Mouse (Mus musculus) limb, embryonic 13.5 days (tissue): ENCODE measurements around the gene Rhbdf2. TPM values are rescaled to one million over a fixed set of nuclear protein-coding genes. Genes with fewer than 3 reads are reported as not detected.

Experiments used
- ATAC-seq: fragments of 200-750 bp; cut with Nextera tagmentation; 2 replicates; pipeline ENCODE4 v1.8.0; 2017; ENCODE audit warnings: low read depth, moderate number of reproducible peaks, moderate TSS enrichment; ENCODE audit not compliant: low FRiP score
- H3K27ac ChIP-seq: fragments of 300-500 bp; sonication (generic); 2 replicates; pipeline ENCODE4 v1.5.1; 2015; ENCODE audit warnings: inconsistent platforms, mild to moderate bottlenecking, moderate library complexity
- H3K27me3 ChIP-seq: fragments of 300-500 bp; sonication (generic); 2 replicates; pipeline ENCODE4 v1.6.1; 2015; ENCODE audit warnings: mild to moderate bottlenecking, inconsistent platforms
- H3K36me3 ChIP-seq: fragments of 300-500 bp; sonication (generic); 2 replicates; pipeline ENCODE4 v1.6.1; 2015; ENCODE audit warnings: inconsistent platforms, mild to moderate bottlenecking, moderate library complexity
- H3K4me1 ChIP-seq: fragments of 300-500 bp; sonication (generic); 2 replicates; pipeline ENCODE4 v1.6.1; 2015; ENCODE audit warnings: inconsistent platforms
- H3K4me2 ChIP-seq: fragments of 300-500 bp; sonication (generic); replicated peaks from 2 replicates; pipeline ENCODE4 v1.6.1; 2015; ENCODE audit warnings: inconsistent platforms, mild to moderate bottlenecking, moderate library complexity
- H3K4me3 ChIP-seq: fragments of 300-500 bp; sonication (generic); 2 replicates; pipeline ENCODE4 v1.5.1; 2015; ENCODE audit warnings: moderate library complexity, mild to moderate bottlenecking, inconsistent platforms
- H3K9ac ChIP-seq: fragments of 300-500 bp; sonication (generic); 2 replicates; pipeline ENCODE4 v1.6.1; 2015; ENCODE audit warnings: mild to moderate bottlenecking, inconsistent platforms
- H3K9me3 ChIP-seq: fragments of 300-500 bp; sonication (generic); 2 replicates; pipeline ENCODE4 v1.6.1; 2016; ENCODE audit warnings: inconsistent platforms
- WGBS: fragments of 180-500 bp; shearing (Covaris S2); methylation state at CpG from one replicate; pipeline ENCODE4 v1.1.7; 2015; 5-methylcytosine and 5-hydroxymethylcytosine counted together
- polyA plus RNA-seq: library from polyadenylated mRNA; unstranded; fragments of >200 nt; fragmentation: Nextera tagmentation; extraction: Ambion mirVana; gene quantifications from 2 replicates; pipeline ENCODE4 v1.2.1, GENCODE M21; 2015

Rhbdf2 gene
- polyA plus RNA-seq, 1 experiment from 2014 or later = 5.1 TPM

- peaks cover 46% of the 10 kb centered on the region for H3K36me3 ChIP-seq
- peaks cover 32% of the 10 kb centered on the region for H3K4me1 ChIP-seq
- H3K4me2 ChIP-seq = no peak overlapping the region
- no peak overlapping the region for H3K27ac ChIP-seq
- no peaks in the 10 kb centered on the region for H3K9me3 ChIP-seq
- no peak for ATAC-seq
- no peaks in the 10 kb centered on the region for H3K27me3 ChIP-seq
- 89% methylated on average over 11 of the region's 11 CpGs for WGBS
- no peak overlapping the region for H3K4me3 ChIP-seq
- H3K9ac ChIP-seq = no peak overlapping the region
Observed at GRCm38 (mm10) chr11:116549273-116550038, 77.4 kb downstream of the Rhbdf2 start.

DNA sequence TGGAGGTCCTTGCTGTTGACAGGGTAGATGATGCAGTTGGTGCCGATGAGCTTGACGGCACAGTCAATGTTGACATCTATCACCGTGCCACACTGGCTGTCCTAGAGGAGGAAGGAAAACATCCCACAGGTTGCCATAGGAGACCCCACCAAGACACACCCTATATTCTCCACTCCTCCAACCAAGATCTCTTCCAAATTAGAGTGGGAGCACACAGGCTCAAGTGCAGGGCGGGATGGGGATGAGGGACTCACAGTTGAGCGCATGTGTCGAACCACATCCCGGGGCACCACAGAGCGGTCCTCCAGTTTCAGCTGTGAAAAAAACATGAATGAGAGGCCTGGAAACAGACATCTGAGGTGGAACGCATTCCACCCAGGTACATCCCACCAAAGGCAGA is 78.0 kb downstream of the Rhbdf2 start:
- Histone ChIP-seq H3K36me3 (peaks cover 53% of the 10 kb centered on the region), H3K4me2 (no peak overlapping the region), H3K9ac (no peak overlapping the region), H3K27me3 (no peaks in the 10 kb centered on the region), H3K4me3 (no peak overlapping the region), H3K27ac (no peak overlapping the region), H3K4me1 (peaks cover 29% of the 10 kb centered on the region), H3K9me3 (no peaks in the 10 kb centered on the region)
- ATAC-seq = no peak
- 94% methylated on average over 9 of the region's 9 CpGs for WGBS

Other genes starting within 250 kb of the Rhbdf2 start
- gene Rnf157, start 214.0 kb downstream of the Rhbdf2 start, polyA plus RNA-seq = 18.6 and 18.7 TPM in 2 replicates
- gene Ubald2, start 192.9 kb downstream of the Rhbdf2 start, polyA plus RNA-seq = 28.2 and 30.2 TPM in 2 replicates
- gene Qrich2, start 160.8 kb downstream of the Rhbdf2 start, polyA plus RNA-seq = 0.17 and 0.24 TPM in 2 replicates
- 189 and 199 TPM in 2 replicates for gene Prpsap1, start 132.8 kb downstream of the Rhbdf2 start, polyA plus RNA-seq
- 2.3 and 2.9 TPM in 2 replicates for gene Sphk1, start 96.1 kb downstream of the Rhbdf2 start, polyA plus RNA-seq
- 10.3 and 12.1 TPM in 2 replicates for gene Ube2o, start 45.6 kb downstream of the Rhbdf2 start, polyA plus RNA-seq
- not detected in 2 replicates for gene Aanat, start 40.6 kb downstream of the Rhbdf2 start, polyA plus RNA-seq
- gene Prcd, start 26.5 kb upstream of the Rhbdf2 start, polyA plus RNA-seq = 0.56 and 0.83 TPM in 2 replicates
- gene Cygb, start 27.3 kb upstream of the Rhbdf2 start, polyA plus RNA-seq = 6.0 and 7.2 TPM in 2 replicates
- gene St6galnac1, start 148.5 kb upstream of the Rhbdf2 start, polyA plus RNA-seq = not detected in 2 replicates
- gene Mxra7, start 201.0 kb upstream of the Rhbdf2 start, polyA plus RNA-seq = 17.1 and 20.2 TPM in 2 replicates
- gene Mettl23, start 216.3 kb upstream of the Rhbdf2 start, polyA plus RNA-seq = 72.2 and 79.0 TPM in 2 replicates
- gene Jmjd6, start 216.4 kb upstream of the Rhbdf2 start, polyA plus RNA-seq = 76.6 and 82.6 TPM in 2 replicates
- 44.3 and 44.8 TPM in 2 replicates for gene Mfsd11, start 225.4 kb upstream of the Rhbdf2 start, polyA plus RNA-seq
- gene Srsf2, start 226.1 kb upstream of the Rhbdf2 start, polyA plus RNA-seq = 789 and 792 TPM in 2 replicates